Mouse (Mus musculus): Measurements from ENCODE around the gene Slc25a54. TPM values are rescaled to one million over a fixed set of nuclear protein-coding genes. Genes with fewer than 3 reads are reported as not detected.

Slc25a54 gene
- total RNA-seq, 2 experiments from 2014 or later, result not detected

- no peak for DNase-seq
These were observed 45.3 kb downstream of the Slc25a54 start for GRCm38 (mm10) chr3:109125531-109125930.

DNA sequence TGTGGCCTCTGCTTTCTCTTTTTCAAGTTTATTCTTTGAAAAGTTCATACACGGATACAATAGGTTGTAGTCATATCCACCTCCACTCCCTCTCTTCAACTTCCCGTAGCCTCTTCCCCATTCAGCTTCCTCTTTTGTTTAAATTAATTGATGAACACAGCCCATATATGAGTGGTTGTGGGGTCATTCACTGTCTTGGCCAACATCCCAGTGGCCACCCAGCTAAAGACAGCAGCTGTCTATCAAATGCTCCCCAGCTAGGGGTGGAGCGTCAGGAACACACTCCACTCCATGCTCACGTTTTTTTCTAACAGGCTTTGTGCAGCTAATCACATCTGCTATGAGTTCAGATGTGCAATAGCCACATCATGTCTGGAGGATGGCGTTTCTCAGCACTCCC is 49.5 kb downstream of the Slc25a54 start:
- DNase-seq, result no peak

DNA sequence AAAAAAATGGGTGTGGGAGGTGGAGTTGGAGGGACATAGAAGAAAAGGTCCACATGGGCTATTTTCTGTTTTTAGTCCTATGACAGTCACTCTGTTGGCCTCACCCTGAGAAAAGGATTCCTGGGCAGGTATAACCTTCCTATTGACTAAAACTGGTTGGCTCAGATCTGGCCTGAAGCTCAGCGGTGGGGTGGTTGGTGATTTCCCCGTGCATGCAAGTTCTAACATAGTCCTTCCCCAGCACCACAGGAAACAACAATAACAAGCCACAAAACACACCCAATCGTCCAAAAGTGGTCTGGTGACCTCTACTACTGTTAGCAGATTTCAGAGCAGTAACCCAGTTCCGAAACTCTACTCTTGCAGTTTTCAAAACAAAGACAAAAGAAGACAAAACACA is 52.7 kb downstream of the Slc25a54 start:
- no peak for DNase-seq

DNA sequence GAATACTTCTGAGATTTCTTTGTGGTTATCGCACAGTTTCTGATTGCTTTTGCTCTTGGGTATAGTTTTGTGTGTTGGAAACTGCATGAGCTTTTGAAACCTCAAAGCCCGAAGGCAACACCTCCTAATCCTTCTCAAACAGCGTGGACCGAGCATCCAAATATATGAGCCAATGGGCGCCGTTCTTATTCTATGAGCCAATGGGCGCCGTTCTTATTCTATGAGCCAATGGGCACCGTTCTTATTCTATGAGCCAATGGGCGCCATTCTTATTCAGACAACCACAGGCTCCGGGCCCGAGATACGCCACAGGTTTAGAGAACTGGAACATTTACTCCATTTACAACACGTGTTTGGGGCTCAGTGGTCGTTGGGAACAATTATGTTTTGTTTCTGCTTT is 53.8 kb downstream of the Slc25a54 start:
- no peak for DNase-seq

GRCm38 (mm10) chr3:109135352-109135751 is 55.1 kb downstream of the Slc25a54 start:
- no peak for DNase-seq

GRCm38 (mm10) chr3:109152561-109152960 is 72.3 kb downstream of the Slc25a54 start:
- no peak for DNase-seq

- no peak for DNase-seq
These were observed 73.1 kb downstream of the Slc25a54 start for GRCm38 (mm10) chr3:109153410-109153809.

- no peak for DNase-seq
These were observed 75.8 kb downstream of the Slc25a54 start for GRCm38 (mm10) chr3:109155926-109156669.

DNA sequence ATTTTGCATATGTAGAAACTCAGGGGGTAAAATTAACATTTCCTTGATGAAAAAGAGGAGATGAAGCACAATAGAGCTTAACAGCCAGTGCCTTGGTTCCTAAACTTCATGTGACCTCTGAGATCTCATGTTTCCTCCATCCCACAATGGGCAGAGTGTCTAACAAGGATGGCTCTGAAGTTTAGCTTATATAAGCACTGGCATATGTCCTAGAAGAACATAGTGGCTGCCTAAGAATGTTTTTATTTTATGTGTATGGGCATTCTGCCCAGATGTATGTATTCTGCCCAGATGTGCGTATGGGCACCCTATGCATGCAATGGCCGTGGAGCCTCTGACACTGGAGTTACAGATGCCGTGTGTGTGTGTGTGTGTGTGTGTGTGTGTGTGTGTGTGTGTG is 77.2 kb downstream of the Slc25a54 start:
- DNase-seq, result no peak

DNA sequence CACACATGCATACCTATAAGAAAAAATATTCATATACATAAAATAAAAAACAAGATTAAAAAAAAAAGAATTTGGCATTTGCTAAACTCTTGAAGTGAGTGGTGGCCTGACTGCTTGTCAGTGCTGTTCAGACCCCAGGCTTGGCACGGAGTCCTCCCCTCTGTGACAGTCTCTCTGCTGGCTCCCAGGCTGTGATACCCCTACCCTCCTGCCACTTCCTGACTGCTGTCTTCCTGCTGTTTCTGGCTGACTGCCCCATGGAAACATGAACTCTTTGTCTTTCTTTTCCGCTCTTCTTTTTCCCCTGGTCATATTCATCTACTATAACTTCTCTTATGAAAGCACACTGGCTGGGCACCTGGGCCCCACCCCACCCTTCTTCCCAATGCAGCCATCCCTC is 83.8 kb downstream of the Slc25a54 start:
- DNase-seq, result no peak

- DNase-seq, result no peak
These were observed 84.4 kb downstream of the Slc25a54 start for GRCm38 (mm10) chr3:109164644-109165043.

DNA sequence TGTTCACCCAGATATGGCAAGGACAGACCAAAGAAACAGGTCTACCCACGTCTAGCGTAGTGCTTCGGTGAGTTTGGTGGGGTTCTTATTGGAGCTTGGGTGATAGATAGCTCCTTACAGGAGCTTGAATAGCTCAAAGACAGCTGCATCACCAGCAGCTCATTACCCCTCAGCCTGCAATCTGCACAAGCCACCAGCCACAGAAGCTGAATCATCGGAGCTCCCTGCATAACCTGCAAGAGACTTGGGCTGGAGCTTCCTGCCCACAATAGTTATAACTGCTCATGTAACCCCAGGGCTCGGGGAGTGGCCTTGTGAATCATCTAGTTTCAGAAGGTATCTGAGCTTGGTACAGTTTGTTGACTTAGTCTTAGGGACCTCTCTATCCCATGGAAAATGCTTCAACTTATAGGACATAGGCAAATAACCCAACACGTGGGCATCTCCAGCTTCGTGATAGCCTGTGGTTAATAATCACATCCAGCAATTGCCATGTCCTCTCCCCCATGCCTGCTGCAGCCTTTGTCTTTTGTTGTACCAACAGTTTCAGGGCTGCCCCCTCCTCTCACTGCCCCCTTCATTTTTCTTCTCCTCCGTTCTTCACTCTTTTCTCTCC is 85.1 kb downstream of the Slc25a54 start:
- no peak for DNase-seq

Small RNA genes lying within 50 kb of the gene (microRNA-seq; reads per million reads assigned to microRNA genes)
- gene Gm44384, result 0 reads per million in 2 experiments

Other genes with a start within 250 kb of the Slc25a54 start
- gene Stxbp3, start 239.9 kb upstream of the Slc25a54 start, total RNA-seq (2021), result 10 to 100 TPM; 22.9 to 25.9 TPM
- under 1 TPM in 1 of 2 experiments, not detected in 1; 0.13 TPM for gene Fndc7, start 190.5 kb upstream of the Slc25a54 start, total RNA-seq (2021)
- gene Prpf38b, start 168.7 kb upstream of the Slc25a54 start, total RNA-seq (2021), result 10 to 100 TPM; 46.7 to 51.9 TPM
- 1 to 10 TPM; 1.8 to 2.6 TPM for gene Henmt1, start 140.6 kb upstream of the Slc25a54 start, total RNA-seq (2021)
- gene Gm9857, start 140.0 kb upstream of the Slc25a54 start, total RNA-seq (2021), result not detected
- 10 to 100 TPM; 26.9 to 27.9 TPM for gene Fam102b, start 52.9 kb upstream of the Slc25a54 start, total RNA-seq (2021)
- 1 to 10 TPM; 2.9 to 3.0 TPM for gene Slc25a24, start 42.7 kb downstream of the Slc25a54 start, total RNA-seq (2021)